Mouse (Mus musculus) megakaryocyte-erythroid progenitor cell, adult 5-6 weeks (primary cell): ENCODE data around the gene Cdc42se1. TPM values are rescaled to one million over a fixed set of nuclear protein-coding genes. Genes with fewer than 3 reads are reported as not detected.

Experiments
- ATAC-seq: replicated peaks from 2 replicates; pipeline ENCODE4 v1.8.0; 2016; ENCODE audit warnings: mild to moderate bottlenecking, inconsistent platforms; ENCODE audit not compliant: severe bottlenecking, poor library complexity, low FRiP score, low TSS enrichment
- total RNA-seq, 2 experiments: library from RNA; stranded (forward) in 1 of 2; stranded (reverse) in 1 of 2; fragments of 200-1000, 215-1000 nt in 1 of 2; fragments of >200 nt in 1 of 2; fragmentation: Nextera tagmentation in 1 of 2; gene quantifications; 2 replicates each; pipeline ENCODE4 v1.2.3; 2014 to 2017

The Cdc42se1 gene
- total RNA-seq, 2 experiments from 2014 or later, result 59.1 to 69.0 TPM

- ATAC-seq, result peak; percentile 75
Observed at GRCm38 (mm10) chr3:95281216-95282126, 52.9 kb downstream of the Cdc42se1 start, which contains the start of the genes Mindy1 and Prune1. TSS of gene Mindy1 (plus strand) at chr3:95281345. TSS of gene Prune1 (minus strand) at chr3:95282076.

- peak; percentile 7; the same call in 1 of the 2 replicates for ATAC-seq
Observed at GRCm38 (mm10) chr3:95282381-95282864, 53.9 kb downstream of the Cdc42se1 start.

- ATAC-seq, result peak; percentile 56
Observed at GRCm38 (mm10) chr3:95282865-95283588, 54.5 kb downstream of the Cdc42se1 start.

- no peak for ATAC-seq
Observed at GRCm38 (mm10) chr3:95283589-95283941, 55.0 kb downstream of the Cdc42se1 start.

GRCm38 (mm10) chr3:95284062-95284461, 55.5 kb downstream of the Cdc42se1 start:
- ATAC-seq, result no peak

- no peak for ATAC-seq
Observed at GRCm38 (mm10) chr3:95284501-95285281, 56.2 kb downstream of the Cdc42se1 start.

GRCm38 (mm10) chr3:95285390-95285789, 56.9 kb downstream of the Cdc42se1 start:
- ATAC-seq, result no peak

Other genes starting within 250 kb of the Cdc42se1 start
- gene Zfp687, start 213.3 kb upstream of the Cdc42se1 start, total RNA-seq (2014; fragmentation: Nextera tagmentation), result 16.8 and 25.9 TPM in 2 replicates
- 13.0 and 42.4 TPM in 2 replicates for gene Zfp687, start 213.3 kb upstream of the Cdc42se1 start, total RNA-seq (2017)
- 190 and 212 TPM in 2 replicates for gene Psmd4, start 186.1 kb upstream of the Cdc42se1 start, total RNA-seq (2014; fragmentation: Nextera tagmentation)
- 336 and 456 TPM in 2 replicates for gene Psmd4, start 186.1 kb upstream of the Cdc42se1 start, total RNA-seq (2017)
- 28.8 and 29.3 TPM in 2 replicates for gene Pip5k1a, start 121.8 kb upstream of the Cdc42se1 start, total RNA-seq (2014; fragmentation: Nextera tagmentation)
- gene Pip5k1a, start 121.8 kb upstream of the Cdc42se1 start, total RNA-seq (2017), result 20.5 and 23.8 TPM in 2 replicates
- 62.9 and 64.1 TPM in 2 replicates for gene Vps72, start 117.7 kb upstream of the Cdc42se1 start, total RNA-seq (2014; fragmentation: Nextera tagmentation)
- gene Vps72, start 117.7 kb upstream of the Cdc42se1 start, total RNA-seq (2017), result 105 and 121 TPM in 2 replicates
- 2.4 and 5.1 TPM in 2 replicates for gene Tmod4, start 104.3 kb upstream of the Cdc42se1 start, total RNA-seq (2014; fragmentation: Nextera tagmentation)
- gene Tmod4, start 104.3 kb upstream of the Cdc42se1 start, total RNA-seq (2017), result 0.99 and 2.9 TPM in 2 replicates
- 59.1 and 86.0 TPM in 2 replicates for gene Scnm1, start 94.7 kb upstream of the Cdc42se1 start, total RNA-seq (2014; fragmentation: Nextera tagmentation)
- gene Scnm1, start 94.7 kb upstream of the Cdc42se1 start, total RNA-seq (2017), result 94.4 and 114 TPM in 2 replicates
- 5.4 and 6.9 TPM in 2 replicates for gene Lysmd1, start 94.6 kb upstream of the Cdc42se1 start, total RNA-seq (2014; fragmentation: Nextera tagmentation)
- 6.2 and 7.2 TPM in 2 replicates for gene Lysmd1, start 94.6 kb upstream of the Cdc42se1 start, total RNA-seq (2017)
- gene Tnfaip8l2, start 86.4 kb upstream of the Cdc42se1 start, total RNA-seq (2014; fragmentation: Nextera tagmentation), result 3.3 and 8.1 TPM in 2 replicates
- gene Tnfaip8l2, start 86.4 kb upstream of the Cdc42se1 start, total RNA-seq (2017), result 3.1 and 6.7 TPM in 2 replicates
- 0.27 TPM in 1 of 2 replicates, not detected in the other for gene Sema6c, start 68.3 kb upstream of the Cdc42se1 start, total RNA-seq (2014; fragmentation: Nextera tagmentation)
- 0.99 TPM in 1 of 2 replicates, not detected in the other for gene Sema6c, start 68.3 kb upstream of the Cdc42se1 start, total RNA-seq (2017)
- gene Gabpb2, start 10.8 kb upstream of the Cdc42se1 start, total RNA-seq (2014; fragmentation: Nextera tagmentation), result 59.0 and 63.9 TPM in 2 replicates
- 59.2 and 64.2 TPM in 2 replicates for gene Gabpb2, start 10.8 kb upstream of the Cdc42se1 start, total RNA-seq (2017)
- 6.0 and 6.9 TPM in 2 replicates for gene Mllt11, start 3.4 kb downstream of the Cdc42se1 start, total RNA-seq (2014; fragmentation: Nextera tagmentation)
- gene Mllt11, start 3.4 kb downstream of the Cdc42se1 start, total RNA-seq (2017), result 1.9 and 3.6 TPM in 2 replicates
- 0.92 and 2.5 TPM in 2 replicates for gene Gm128, start 12.9 kb downstream of the Cdc42se1 start, total RNA-seq (2014; fragmentation: Nextera tagmentation)
- 0.27 TPM in 1 of 2 replicates, not detected in the other for gene Gm128, start 12.9 kb downstream of the Cdc42se1 start, total RNA-seq (2017)
- gene Bnipl, start 22.5 kb downstream of the Cdc42se1 start, total RNA-seq (2014; fragmentation: Nextera tagmentation), result not detected in 2 replicates
- gene Bnipl, start 22.5 kb downstream of the Cdc42se1 start, total RNA-seq (2017), result not detected in 2 replicates
- gene Mindy1, start 52.6 kb downstream of the Cdc42se1 start, total RNA-seq (2014; fragmentation: Nextera tagmentation), result 36.8 and 46.9 TPM in 2 replicates
- gene Mindy1, start 52.6 kb downstream of the Cdc42se1 start, total RNA-seq (2017), result 37.5 and 45.3 TPM in 2 replicates
- gene Prune1, start 53.3 kb downstream of the Cdc42se1 start, total RNA-seq (2014; fragmentation: Nextera tagmentation), result 20.2 and 24.8 TPM in 2 replicates
- gene Prune1, start 53.3 kb downstream of the Cdc42se1 start, total RNA-seq (2017), result 10.1 and 14.6 TPM in 2 replicates
- 25.5 and 35.5 TPM in 2 replicates for gene Anxa9, start 78.4 kb downstream of the Cdc42se1 start, total RNA-seq (2014; fragmentation: Nextera tagmentation)
- 15.6 and 16.7 TPM in 2 replicates for gene Anxa9, start 78.4 kb downstream of the Cdc42se1 start, total RNA-seq (2017)
- gene Cers2, start 86.1 kb downstream of the Cdc42se1 start, total RNA-seq (2014; fragmentation: Nextera tagmentation), result 199 and 268 TPM in 2 replicates
- gene Cers2, start 86.1 kb downstream of the Cdc42se1 start, total RNA-seq (2017), result 118 and 125 TPM in 2 replicates
- gene Setdb1, start 128.5 kb downstream of the Cdc42se1 start, total RNA-seq (2014; fragmentation: Nextera tagmentation), result 58.7 and 67.9 TPM in 2 replicates
- 44.1 and 46.5 TPM in 2 replicates for gene Setdb1, start 128.5 kb downstream of the Cdc42se1 start, total RNA-seq (2017)
- gene 4930558C23Rik, start 174.1 kb downstream of the Cdc42se1 start, total RNA-seq (2014; fragmentation: Nextera tagmentation), result not detected in 2 replicates
- gene 4930558C23Rik, start 174.1 kb downstream of the Cdc42se1 start, total RNA-seq (2017), result not detected in 2 replicates
- 40.1 and 44.7 TPM in 2 replicates for gene Arnt, start 205.7 kb downstream of the Cdc42se1 start, total RNA-seq (2014; fragmentation: Nextera tagmentation)
- gene Arnt, start 205.7 kb downstream of the Cdc42se1 start, total RNA-seq (2017), result 15.3 and 30.4 TPM in 2 replicates